In genomic region chr15:86474951-86475350, GRCm38 (mm10) we compare ENCODE assay signal across 21 mouse cellular contexts.
DNase-seq lines count a peak whose midpoint lies in the region; TF ChIP-seq lines count a peak whose summit lies in the region.
"Had no signal": no experiment of that assay in that cellular context is flagged by ENCODE, and none has a peak within 500 bp of the region (broad histone marks: within the 10 kb centered on the region; RNA-seq: fewer than 3 reads in every experiment).

No protein-coding gene starts in this region.

- H3K27ac ChIP-seq in layer of hippocampus, adult 2 months = 0 out of 2 replicates have a peak overlapping the region, but pooled peaks have one; percentile 36
- H3K27ac ChIP-seq: embryonic facial prominence, embryonic 13.5 days; embryonic facial prominence, embryonic 15.5 days; forebrain, embryonic 12.5 days had no signal

- H3K4me3 ChIP-seq in layer of hippocampus, adult 2 months = no peak overlapping the region
- H3K4me3 ChIP-seq: embryonic facial prominence, embryonic 13.5 days; embryonic facial prominence, embryonic 15.5 days; erythroblast, embryonic 14.5 days; forebrain, embryonic 10.5 days; forebrain, embryonic 12.5 days had no signal

- no peak for DNase-seq in layer of hippocampus, adult 2 months (ENCODE audit: low spot score in 2 of 2)
- no peak for DNase-seq in layer of hippocampus, adult 11-12 months (ENCODE audit: low spot score)
- DNase-seq in retina, adult 2 months (ENCODE audit: low read depth, low spot score) = peak; percentile 66
- no peak for DNase-seq in retina, embryonic 14.5 days (ENCODE audit: low spot score)
- peak; percentile 62 for DNase-seq in retina, postnatal 1 day
- no peak for DNase-seq in lung, postnatal 14 days
- DNase-seq in thymus, postnatal 36 days = no peak
- DNase-seq: adrenal gland, adult 8-10 months; adrenal gland, postnatal 14 days; adrenal gland, postnatal 36 days; B cell, adult 2 months; cerebellum, adult 11-12 months; cerebellum, adult 2 months; cerebellum, adult 9-10 months; cerebellum, postnatal 10 days; cerebellum, postnatal 25 days had no signal

- no peak for TF ChIP-seq CTCF in layer of hippocampus, adult 2 months (conservative IDR thresholded peaks at IDR 0.05)

Comparison
In these comparisons a context has a peak if more than half of its experiments do, and no peak if none do; other contexts are left out.
1. DNase-seq: peak in retina, adult 2 months (single experiment) and retina, postnatal 1 day (single experiment); none in layer of hippocampus, adult 2 months (0 of 2), layer of hippocampus, adult 11-12 months (single experiment), retina, embryonic 14.5 days (single experiment), lung, postnatal 14 days (single experiment) and thymus, postnatal 36 days (0 of 2).